Mouse (Mus musculus): ENCODE results near the gene Naa20.

Naa20 gene

DNA sequence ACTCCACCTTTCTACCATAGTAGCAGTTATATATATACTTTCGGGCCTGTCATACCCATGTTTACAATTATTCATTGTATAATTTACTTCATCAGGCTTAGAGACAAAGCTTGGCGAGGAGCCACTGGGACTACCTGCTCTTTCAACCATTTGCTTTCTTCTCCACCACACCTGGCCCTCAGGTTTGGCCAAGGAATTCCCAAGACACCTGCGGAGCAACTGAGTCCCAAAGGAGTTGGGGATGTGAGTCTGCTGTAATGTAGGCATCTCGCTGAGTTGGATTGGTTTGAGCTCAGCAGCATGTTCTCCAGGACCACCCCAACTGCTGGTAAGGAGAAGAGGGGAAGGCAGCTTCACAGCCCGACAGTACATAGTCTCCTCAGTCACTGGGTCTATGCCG lies at the start of gene Naa20:
Gene Naa20, plus strand, starts transcription at position 239 of the 400 bp plus-strand sequence.
- in situ Hi-C loops (cut with MboI, MseI), result loop anchor here (25.0 kb wide), 1 partner anchor 1110 kb away; the partner anchor contains the start of gene Xrn2

DNA sequence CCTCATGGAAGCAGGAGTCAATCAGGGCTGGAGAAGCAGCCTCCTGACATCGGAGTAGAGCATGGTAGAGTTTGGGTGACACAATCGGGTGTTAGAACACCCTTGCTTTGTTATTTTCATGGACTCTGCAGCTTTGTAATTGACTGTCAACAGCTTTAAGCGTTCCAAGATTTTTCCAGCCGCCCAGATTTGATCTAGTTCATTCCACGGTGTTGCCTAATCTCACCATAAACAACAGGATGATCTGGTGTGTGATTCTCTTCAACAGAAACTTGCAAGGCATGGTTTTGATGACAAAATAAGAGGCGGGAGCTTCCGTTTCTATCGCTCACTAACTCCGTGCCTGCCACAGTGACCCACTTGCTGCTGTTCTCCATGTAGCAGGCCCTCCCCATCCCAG lies 46.1 kb upstream of the Naa20 start:
- in situ Hi-C loops (cut with MboI, MseI), result no loop called here

DNA sequence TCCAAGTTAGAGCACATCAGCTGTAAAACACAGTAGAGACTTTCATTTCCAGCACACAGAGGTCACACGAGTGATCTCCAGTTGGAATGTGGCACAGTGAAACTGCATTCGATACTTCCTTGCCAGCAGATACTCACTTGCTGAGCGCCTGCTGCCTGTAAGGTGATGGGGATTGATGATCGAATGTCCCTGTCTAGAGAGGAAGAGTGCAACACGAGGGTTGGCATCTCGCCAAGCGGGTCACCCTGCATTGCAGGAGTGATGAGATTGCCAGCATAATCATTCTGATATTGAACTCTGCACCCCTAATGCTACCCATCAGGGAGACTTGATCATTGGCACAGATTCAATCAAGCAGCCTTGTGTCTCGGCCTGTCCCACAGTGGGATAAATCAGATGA lies 44.0 kb upstream of the Naa20 start:
- in situ Hi-C loops (cut with MboI, MseI), result no loop called here

DNA sequence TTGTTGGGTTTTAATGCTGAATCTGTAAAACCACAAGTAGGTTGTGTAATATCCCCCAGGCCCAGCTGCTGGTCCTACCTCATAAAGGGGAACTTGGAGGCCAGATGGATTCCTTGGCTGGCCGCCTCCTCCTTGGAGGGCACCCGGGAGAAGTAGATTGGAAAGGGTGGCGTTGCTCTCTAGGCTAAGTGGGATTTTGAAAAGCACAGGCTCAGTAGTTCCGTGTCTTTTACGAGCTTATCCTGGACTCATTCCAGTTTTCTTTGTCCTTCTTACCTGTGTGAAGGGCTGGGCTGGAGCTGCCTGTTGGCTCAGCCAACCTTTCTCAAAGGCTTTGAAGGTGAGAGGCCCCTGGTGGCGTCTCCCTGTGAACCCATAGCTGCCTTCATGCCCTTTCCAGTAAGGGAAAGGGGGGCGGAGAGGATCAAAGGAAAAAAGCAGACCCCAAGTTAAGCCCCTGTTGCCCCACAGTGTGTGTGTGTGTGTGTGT lies 42.4 kb upstream of the Naa20 start:
- in situ Hi-C loops (cut with MboI, MseI), result no loop called here

DNA sequence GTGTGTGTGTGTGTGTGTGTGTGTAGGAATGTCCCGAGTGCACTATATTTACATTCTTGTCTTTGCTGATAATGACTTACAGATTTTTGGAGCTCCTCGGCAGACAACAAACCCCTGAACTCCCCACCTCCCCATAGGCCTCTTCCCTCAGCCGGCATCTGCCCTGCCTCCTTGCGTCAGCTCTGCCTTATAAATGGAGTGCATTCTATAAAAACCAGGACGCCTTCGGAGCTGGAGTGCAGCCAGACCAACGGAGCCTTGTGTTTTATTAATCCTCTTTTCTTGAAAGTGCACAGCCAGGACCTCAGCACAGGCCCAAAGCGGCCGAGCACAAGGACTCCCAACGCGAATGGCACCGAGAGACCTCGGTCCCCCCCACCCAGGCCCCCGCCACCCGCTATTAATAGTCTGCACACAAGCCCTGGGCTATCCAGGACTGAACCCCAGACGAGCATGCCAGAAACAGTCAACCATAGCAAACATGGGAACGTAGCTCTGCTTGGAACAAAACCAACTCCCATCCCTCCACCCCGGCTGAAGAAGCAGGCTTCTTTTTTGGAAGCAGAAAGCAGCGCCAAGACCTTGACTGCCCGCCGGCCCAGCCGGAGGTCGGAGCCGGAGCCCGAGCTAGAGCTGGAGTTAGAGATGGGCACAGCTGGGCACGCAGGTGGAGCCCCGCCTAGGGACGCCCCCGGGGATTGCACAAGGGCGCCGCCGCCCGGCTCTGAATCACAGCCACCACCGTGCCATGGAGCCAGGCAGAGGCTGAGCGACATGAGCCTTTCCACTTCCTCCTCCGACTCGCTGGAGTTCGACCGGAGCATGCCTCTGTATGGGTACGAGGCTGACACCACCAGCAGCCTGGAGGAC lies 41.7 kb upstream of the Naa20 start:
- in situ Hi-C loops (cut with MboI, MseI), result no loop called here

DNA sequence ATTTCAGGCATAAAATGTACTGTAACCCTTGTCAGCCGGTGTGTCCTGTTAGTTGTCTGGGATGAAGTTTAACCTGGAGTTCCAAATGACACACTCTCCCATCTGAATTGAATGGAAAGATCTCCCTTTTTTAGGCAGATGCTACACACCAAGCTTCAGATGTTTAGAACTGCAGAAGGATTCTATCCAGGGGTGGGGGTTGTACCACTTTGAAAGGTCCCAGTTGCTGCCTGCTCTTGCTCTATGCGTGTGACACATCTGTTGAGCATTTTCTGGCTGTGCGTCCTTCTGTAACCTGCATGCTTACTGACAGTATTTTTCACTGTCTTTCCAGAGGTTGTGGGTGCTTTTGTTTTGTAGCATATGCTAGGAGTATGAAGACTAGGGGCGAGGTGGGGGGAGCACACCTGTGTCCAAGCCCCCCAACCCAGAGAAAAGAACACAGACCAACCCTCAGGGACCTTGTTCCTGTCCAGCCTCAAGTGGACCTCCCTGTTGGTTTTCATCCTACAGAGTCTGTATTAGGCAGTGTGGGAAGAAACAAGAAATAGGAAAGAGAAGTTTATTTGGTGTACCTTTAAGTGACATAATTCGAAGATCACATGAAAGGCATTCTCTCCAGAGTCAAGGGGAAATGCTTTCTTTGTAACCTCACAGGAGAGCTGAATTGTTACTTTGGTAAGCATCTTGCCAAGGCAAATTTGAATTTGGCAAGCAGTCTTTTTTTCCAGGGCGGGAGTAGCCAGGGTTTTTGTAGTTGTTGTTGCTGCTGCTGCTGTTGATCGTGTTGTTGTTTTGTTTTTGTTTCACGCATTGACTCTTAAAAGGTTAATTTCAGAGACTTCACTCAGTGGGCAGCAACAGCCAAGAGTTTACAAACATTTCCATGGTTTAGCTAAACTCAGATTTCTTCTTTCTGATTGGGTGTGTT lies 40.4 kb upstream of the Naa20 start:
- in situ Hi-C loops (cut with MboI, MseI), result no loop called here

DNA sequence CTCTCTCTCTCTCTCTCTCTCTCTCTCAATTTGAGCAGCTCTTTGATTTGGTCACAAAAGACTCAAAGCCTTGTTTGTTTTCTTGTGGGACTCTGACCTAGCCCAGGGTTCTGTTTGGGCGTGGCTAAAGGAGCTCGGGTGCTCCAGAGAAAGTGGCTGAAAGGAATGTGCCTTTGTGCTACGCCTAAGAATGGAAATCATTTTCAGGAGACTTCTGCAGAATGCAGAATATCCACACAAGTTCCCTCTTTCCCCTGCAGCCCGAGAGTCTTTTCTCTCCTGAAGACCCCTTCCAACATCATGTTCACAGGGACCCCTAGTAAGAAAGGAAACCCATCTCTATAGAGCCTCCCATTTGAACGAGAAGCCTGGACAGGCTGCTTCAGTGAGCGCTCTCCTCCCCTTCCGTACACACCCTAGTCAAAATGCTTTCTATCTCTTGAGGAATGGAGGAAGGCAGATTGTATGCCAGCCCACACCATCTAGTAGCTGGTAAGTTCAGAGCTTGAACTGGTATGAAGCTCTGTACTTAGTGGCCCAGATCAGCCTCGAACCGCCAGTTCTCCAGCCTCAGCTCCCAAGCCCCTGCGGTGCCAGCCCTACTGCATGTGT lies 39.6 kb upstream of the Naa20 start:
- in situ Hi-C loops (cut with MboI, MseI), result no loop called here

DNA sequence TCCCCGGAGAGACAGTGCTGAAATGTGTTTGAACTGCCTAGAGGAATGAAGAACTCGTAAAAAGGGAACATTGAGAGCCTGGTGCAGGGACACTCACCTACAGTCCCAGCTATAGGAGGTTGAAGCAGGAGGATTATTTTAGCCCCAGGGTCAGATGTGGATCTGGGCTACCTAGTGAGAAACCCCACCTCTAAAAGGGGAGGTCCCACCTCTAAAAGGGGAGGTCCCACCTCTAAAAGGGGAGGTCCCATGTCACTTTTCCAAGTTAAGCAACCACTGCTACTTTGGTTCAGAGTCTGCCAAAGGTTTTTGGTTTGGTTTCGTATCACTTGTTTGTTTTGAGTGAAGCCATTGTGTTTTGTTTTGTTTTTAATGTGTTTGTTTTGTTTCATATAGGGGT lies 36.6 kb upstream of the Naa20 start:
- in situ Hi-C loops (cut with MboI, MseI), result no loop called here

DNA sequence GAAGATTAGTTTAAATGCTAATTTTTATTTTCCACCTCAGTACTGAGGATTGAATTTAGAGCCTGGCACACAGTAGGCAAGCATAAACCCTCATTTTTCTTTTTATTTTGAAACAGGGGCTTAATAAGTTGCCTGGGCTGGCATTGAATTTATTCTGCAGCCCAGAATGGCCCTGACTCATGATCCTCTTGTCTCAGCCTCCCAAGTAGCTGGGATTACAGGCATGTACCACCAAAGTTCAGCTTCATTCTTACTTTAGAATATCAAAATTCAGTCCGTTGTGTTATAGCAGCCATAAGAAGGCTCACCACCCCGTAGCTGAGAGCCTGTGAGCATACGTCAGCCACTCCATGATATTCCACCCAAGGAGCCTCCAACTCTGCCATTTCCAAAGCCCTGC lies 35.7 kb upstream of the Naa20 start:
- in situ Hi-C loops (cut with MboI, MseI), result no loop called here

DNA sequence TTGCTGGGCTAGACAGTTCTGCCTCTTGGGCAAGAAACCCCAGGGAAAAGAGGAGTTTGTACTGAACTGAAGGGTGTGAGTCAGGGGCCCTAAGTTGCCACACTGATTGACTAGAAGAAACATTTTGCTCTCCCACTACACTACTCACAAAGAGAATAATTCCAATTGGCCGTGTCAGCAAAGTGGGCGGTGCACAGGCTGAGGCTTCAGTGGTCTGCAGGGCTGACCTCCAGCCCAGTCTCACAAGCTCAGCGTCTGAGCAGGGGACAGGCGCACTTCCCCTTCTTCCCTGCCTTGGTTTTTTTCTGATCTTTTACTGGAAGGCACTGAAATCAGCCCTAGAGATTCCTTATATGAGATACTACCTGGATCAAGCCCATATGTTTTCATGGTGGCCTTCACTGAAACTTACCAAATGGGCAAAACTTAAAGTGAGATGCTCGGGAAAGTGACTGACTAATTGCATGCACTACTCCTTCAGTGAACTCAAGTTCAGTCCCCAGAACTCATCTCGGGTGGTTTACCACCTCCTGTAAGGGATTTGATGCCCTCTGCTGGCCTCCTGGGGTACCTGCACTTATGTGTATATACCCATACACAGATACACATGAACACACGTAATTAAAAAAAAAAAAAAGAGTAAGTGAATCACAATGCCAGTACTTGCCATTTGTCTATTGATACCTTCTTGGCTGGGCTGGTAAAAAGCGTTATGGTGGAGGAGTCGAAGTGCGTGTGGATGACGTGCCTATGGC lies 35.0 kb upstream of the Naa20 start:
- in situ Hi-C loops (cut with MboI, MseI), result no loop called here

DNA sequence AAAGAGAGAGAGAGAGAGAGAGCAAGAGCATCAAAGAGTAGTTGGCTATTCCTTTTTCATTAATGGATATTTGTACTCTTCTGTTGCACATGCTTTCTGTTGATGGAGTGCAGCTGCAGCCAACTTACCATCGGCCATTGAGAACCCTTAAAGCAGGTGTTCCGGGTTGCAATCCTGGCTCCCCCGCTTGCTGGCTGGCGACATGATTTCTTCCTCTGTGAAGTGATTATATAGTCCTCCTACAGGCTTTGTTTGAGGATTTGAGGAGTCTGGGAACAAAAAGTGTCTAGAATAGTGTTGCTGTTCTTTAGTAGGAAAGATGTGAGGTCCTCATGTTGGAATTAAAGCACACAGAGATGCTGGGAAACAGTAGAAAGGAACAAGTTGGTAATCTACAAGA lies 30.6 kb upstream of the Naa20 start:
- in situ Hi-C loops (cut with MboI, MseI), result no loop called here

DNA sequence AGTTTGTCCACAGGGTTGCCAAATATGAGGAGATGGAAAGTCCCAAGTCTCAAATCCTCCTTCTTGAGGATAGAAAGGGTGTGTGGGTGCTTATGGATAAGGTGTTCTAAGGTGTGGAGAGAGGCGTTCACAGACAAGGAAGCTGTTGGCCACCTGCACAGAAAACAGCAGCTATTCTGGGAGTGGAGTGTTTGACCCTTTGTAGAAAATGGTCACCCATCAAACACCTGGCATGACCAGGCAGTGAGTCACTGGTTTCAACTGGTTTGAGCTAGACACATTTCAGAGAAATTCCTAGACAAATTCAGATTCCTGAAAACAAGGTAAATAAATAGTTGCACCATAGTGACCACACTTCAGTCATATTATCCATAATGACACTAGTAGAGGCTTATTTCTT lies 29.8 kb upstream of the Naa20 start:
- in situ Hi-C loops (cut with MboI, MseI), result no loop called here

DNA sequence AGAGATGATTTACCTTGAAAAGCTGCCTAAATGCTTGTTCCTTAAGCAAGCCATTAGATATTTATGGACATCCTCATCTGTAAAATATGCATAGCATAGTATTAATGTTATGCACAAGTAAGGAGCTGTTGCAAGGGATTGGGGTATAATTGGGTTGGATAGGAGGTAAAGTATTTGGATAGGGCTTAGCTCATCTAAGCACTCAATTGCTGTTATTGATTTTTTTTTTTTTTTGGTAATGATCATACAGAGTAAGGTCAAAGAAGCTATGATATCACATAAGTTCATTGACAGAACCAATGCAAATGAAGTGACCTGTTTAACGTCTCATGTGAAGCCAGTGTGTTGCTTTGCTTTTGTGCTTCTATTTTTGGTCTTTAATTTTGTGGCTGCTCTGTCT lies 27.9 kb upstream of the Naa20 start:
- in situ Hi-C loops (cut with MboI, MseI), result no loop called here

DNA sequence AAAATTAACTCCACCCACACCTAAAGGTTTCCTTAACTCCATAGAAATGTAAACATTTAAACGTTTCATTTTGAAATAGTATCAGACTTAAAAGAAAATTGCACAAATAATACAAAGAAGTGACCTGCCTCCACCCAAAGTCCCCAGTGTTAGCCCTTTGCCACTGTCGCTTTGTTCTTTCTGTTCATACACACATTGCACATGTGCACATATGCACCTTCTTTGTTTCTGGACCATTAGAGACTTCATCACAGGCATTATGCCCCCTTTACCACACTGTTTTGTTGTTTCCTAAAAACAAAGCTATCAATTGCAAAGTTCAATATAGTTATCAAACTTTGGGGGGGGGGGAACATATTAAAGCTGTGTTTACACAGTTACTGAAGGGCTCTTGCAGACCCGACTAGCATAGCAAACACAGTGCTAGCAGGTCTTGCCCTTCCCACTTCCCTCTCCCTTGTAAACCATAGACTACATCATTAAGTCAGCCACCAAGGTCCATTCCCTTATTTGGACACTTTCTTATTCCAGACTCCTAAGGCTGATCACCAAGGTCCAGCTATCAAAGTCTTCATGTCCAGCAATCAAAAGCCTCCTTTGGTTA lies 26.9 kb upstream of the Naa20 start:
- in situ Hi-C loops (cut with MboI, MseI), result no loop called here

DNA sequence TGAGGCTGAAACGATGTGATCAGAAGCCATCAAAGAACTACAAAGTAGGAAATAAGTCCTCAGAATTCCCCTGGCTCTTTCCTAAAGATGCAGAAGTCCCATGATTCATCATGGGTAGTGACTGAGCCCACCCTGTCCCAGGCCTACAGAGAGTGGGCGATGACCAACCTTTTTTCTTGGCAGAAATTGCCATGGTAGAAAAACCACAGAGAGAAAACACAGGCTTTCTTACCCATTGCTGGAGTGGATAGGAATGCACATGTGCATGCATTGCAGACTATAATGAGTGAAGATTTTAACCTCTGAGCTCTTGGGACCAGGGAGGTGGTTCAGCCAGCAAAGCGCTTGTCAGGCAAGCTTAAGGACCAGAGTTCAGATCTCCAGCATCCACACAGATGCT lies 24.7 kb upstream of the Naa20 start:
- in situ Hi-C loops (cut with MboI, MseI), result no loop called here

DNA sequence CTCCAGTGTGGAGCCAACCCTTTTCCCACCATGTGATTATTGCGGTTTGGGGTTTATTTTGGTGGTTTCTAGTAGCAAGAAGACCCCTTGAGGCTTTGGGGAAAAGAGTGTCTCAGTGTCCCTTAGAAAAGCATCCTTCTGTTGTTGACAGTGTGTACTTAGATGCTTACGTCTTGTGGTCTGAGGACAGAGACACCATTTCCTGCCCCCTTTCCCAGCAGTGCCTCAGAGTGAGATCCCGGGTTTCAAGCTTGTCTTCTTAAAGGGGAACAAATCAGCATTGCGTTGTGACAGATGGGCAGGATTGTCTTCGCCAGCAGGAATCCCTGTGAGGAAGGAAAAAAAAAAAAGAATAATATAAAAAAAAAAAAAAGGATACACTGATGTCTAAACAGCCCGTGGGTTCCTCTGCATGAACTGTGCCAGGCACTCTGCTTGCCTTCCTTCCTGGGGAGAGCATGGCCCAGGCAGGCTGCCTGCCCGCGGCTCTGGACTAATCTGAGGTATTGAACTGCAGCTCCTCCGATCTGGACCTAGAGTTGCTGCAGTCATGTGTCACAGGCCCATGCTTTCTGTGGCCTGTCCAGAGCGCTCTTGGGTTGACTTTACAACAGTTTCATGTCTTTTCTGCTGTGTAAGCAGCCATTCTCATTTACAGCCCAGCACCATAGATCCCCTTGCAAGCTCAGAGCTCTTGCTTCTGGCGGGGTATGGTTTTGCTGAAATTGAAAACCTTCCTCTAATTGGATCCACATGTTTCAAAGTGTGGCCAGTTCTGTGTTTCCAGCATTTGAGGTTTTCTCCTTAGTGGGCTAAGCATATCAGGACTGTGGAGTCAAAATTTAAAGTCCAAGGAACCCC lies 20.8 kb upstream of the Naa20 start:
- in situ Hi-C loops (cut with MboI, MseI), result no loop called here

DNA sequence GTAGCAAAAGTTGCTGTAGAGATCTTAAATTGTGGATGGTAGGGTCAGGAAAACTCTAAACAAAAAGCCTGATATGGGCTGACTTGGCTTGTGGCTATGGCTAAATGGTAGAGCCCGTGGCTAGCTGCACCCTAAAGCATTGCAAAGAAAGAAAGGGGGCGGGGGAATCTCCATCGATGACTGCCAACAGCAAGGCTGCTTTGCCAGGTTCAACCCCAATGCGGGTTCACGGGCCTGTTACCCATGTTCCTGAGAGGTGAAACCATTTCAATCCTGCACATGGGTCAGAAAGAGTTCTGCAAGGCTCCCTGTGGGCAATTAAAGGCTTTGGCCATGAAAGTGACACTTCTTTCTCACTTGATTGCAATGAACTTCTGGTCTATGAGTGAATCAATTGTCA lies 20.0 kb upstream of the Naa20 start:
- in situ Hi-C loops (cut with MboI, MseI), result no loop called here

DNA sequence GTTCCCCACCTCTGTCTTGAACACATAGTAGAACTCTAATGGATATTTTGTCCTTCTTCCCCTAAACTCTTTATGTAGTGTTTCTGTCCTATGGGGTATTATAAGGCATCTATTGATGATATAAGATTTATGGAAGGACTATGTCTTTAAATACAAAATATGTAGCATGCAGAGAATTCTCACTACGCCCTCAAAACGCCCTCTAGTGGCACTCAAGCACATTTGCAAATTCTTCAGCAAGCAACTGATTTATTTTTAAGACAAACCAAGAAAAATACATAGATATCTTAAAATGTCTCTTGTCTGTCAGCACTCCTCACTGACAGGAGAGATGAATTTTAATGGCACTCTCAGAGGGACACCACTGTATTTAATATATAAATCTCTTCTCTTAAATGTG lies 19.5 kb upstream of the Naa20 start:
- in situ Hi-C loops (cut with MboI, MseI), result no loop called here

DNA sequence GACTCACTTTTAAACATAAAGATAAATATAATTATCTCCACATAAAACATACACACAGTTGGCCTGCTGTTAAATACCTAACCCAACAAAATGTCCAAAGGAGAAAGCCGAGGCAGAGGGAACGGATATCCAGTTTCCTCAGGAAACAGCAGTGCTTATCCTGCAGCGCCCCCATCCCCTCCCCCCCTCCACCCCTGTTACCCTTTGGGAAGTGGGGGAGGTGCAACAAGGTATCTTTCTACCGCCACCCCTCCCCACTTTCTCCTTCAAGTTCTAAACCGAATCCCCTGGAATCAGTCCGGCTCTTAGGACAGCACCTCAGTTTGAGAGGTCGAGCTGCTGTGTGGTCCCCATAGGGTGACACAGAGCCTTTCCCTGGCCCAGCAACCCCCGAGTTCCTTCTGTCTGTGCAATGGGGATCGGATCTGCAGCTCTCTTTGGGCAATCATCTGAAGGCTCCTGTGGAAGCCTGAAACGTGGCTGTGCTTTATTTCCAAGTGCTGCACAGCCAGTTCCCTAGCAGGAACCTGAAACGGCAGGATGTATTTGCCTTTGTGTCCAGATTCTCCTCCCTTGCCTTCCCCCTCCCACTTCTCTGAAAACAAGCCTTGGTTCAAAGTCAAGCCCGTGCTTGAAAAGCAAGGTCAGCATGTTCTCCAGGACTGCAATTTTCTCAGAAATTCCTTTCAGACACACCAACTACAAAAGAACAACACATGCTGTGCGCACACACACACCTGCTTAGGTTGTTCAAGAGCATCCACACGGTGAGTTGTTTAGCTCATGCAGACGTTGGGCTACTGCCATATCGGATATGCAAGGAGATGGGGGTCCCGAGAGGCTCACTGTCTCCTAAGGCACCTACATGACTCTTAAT lies 17.6 kb upstream of the Naa20 start:
- in situ Hi-C loops (cut with MboI, MseI), result no loop called here
